Mouse (Mus musculus) spleen, adult 2 months (tissue): Measurements from ENCODE around the gene Neu1.

Experiments used
- CTCF ChIP-seq: fragments of 200-500 bp; IDR thresholded peaks from 2 replicates; pipeline ENCODE4 v1.5.1; 2011; ENCODE audit warnings: mild to moderate bottlenecking, inconsistent platforms; ENCODE audit not compliant: insufficient read depth, insufficient read length, insufficient replicate concordance; ENCODE audit errors: extremely low read depth
- POLR2A ChIP-seq: fragments of 200-500 bp; IDR thresholded peaks from 2 replicates; pipeline ENCODE4 v1.6.1; 2011; ENCODE audit warnings: low read depth, low read length, inconsistent platforms

DNA sequence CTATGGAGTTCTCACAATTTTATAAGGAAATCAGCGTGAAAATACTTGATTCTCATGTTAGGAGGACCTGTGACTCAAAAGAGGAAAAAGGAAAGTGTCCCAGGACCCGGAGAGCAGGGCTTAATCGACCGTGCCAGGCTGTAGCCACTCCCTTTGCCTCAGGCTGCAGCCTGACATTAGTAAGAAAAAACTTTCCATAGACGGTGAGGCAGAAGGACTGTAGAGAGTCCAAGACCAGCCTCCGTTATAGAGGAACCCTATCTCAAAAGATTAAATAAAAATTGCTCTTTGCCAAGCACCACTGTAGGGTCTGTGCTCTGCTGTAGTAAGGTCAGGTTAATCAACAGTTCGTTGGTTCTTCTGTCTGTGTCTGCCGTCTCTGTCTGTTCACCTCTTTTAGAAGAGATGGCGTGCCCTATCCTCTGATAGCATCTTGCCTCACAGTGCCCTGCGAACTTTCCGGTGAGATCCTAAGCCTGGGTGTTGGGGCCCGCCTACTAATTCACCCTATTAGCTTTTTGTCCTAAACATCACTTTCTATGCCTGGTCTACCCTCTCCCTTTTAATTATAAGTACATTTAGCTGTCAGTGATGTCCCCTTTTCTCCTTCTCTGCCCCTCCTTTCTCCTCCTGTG lies 28.9 kb downstream of the Neu1 start:
- TF ChIP-seq POLR2A, result no peak
- TF ChIP-seq CTCF, result no peak
